Mouse (Mus musculus): ENCODE measurements around the gene Acd. TPM values are rescaled to one million over a fixed set of nuclear protein-coding genes. Genes with fewer than 3 reads are reported as not detected.

The Acd gene
- polyA plus RNA-seq, 1 experiment from 2014 or later = 39.2 TPM

- ChIA-PET POLR2A (no interaction called here), CTCF (no interaction called here)
- no peaks in the 10 kb centered on the region for H3K27me3 ChIP-seq
- TF ChIP-seq CTCF (IDR thresholded peaks at IDR 0.05) = no peak
- no peak for DNase-seq (ENCODE audit: low read depth, low spot score)
- in situ Hi-C loops (cut with MboI; ENCODE audit: low pct_unique_long_range_greater_than_20kb) = no loop called here
- no peak for ATAC-seq
Measured at GRCm38 (mm10) chr8:105689983-105690360, 10.9 kb downstream of the Acd start.

GRCm38 (mm10) chr8:105689256-105689982 lies 11.5 kb downstream of the Acd start:
- POLR2A ChIA-PET = interaction anchor here (0.7 to 1.4 kb wide), 3 partner anchors 18 to 165 kb away, joined by 3 read pairs; no protein-coding TSS in a partner anchor
- CTCF ChIA-PET = no interaction called here
- no peak for TF ChIP-seq CTCF (IDR thresholded peaks at IDR 0.05)
- ATAC-seq (no peak), DNase-seq (ENCODE audit: low read depth, low spot score) (no peak)
- in situ Hi-C loops (cut with MboI; ENCODE audit: low pct_unique_long_range_greater_than_20kb) = no loop called here
- H3K27me3 ChIP-seq = no peaks in the 10 kb centered on the region

GRCm38 (mm10) chr8:105688242-105688752 lies 12.6 kb downstream of the Acd start:
- ChIA-PET POLR2A (interaction anchor here (0.7 to 1.4 kb wide), 2 partner anchors 17 to 166 kb away, joined by 3 read pairs; no protein-coding TSS in a partner anchor), CTCF (no interaction called here)
- ATAC-seq = no peak
- in situ Hi-C loops (cut with MboI; ENCODE audit: low pct_unique_long_range_greater_than_20kb) = no loop called here
- no peaks in the 10 kb centered on the region for H3K27me3 ChIP-seq
- DNase-seq (ENCODE audit: low read depth, low spot score) = no peak
- TF ChIP-seq CTCF (IDR thresholded peaks at IDR 0.05) = no peak

GRCm38 (mm10) chr8:105687512-105687911 lies 13.4 kb downstream of the Acd start:
- no peak for TF ChIP-seq CTCF (IDR thresholded peaks at IDR 0.05)
- no peak for ATAC-seq
- in situ Hi-C loops (cut with MboI; ENCODE audit: low pct_unique_long_range_greater_than_20kb) = no loop called here
- POLR2A ChIA-PET = no interaction called here
- CTCF ChIA-PET = interaction anchor here (0.9 to 1.2 kb wide), 2 partner anchors 9 to 61 kb away, joined by 3 to 6 read pairs; no protein-coding TSS in a partner anchor
- no peak for DNase-seq (ENCODE audit: low read depth, low spot score)
- no peaks in the 10 kb centered on the region for H3K27me3 ChIP-seq

- ChIA-PET POLR2A (no interaction called here), CTCF (interaction anchor here (0.9 kb wide), 1 partner anchor 60 kb away, joined by 3 read pairs; no protein-coding TSS in a partner anchor)
- no peak for TF ChIP-seq CTCF (IDR thresholded peaks at IDR 0.05)
- in situ Hi-C loops (cut with MboI; ENCODE audit: low pct_unique_long_range_greater_than_20kb) = no loop called here
- ATAC-seq = no peak
- no peaks in the 10 kb centered on the region for H3K27me3 ChIP-seq
- no peak for DNase-seq (ENCODE audit: low read depth, low spot score)
Measured at GRCm38 (mm10) chr8:105686551-105686950, 14.4 kb downstream of the Acd start.

GRCm38 (mm10) chr8:105685796-105686308 lies 15.1 kb downstream of the Acd start, which contains the start of gene Carmil2:
Gene Carmil2, plus strand, starts transcription at chr8:105686274.
- in situ Hi-C loops (cut with MboI; ENCODE audit: low pct_unique_long_range_greater_than_20kb) = no loop called here
- ChIA-PET CTCF (no interaction called here), POLR2A (no interaction called here)
- no peak for DNase-seq (ENCODE audit: low read depth, low spot score)
- ATAC-seq = no peak
- H3K27me3 ChIP-seq = no peaks in the 10 kb centered on the region
- no peak for TF ChIP-seq CTCF (IDR thresholded peaks at IDR 0.05)

GRCm38 (mm10) chr8:105685325-105685724 lies 15.6 kb downstream of the Acd start:
- DNase-seq (ENCODE audit: low read depth, low spot score) (no peak), ATAC-seq (no peak)
- in situ Hi-C loops (cut with MboI; ENCODE audit: low pct_unique_long_range_greater_than_20kb) = no loop called here
- CTCF ChIA-PET = no interaction called here
- POLR2A ChIA-PET = no interaction called here
- H3K27me3 ChIP-seq = no peaks in the 10 kb centered on the region
- no peak for TF ChIP-seq CTCF (IDR thresholded peaks at IDR 0.05)

GRCm38 (mm10) chr8:105677891-105678290 lies 23.0 kb downstream of the Acd start:
- in situ Hi-C loops (cut with MboI; ENCODE audit: low pct_unique_long_range_greater_than_20kb) = no loop called here
- ChIA-PET POLR2A (interaction anchor here (0.6 kb wide), 1 partner anchor 40 kb away, joined by 5 read pairs; no protein-coding TSS in a partner anchor), CTCF (interaction anchor here (1.4 to 2.3 kb wide), 3 partner anchors 10 to 56 kb away, joined by 4 to 7 read pairs (median 6); no protein-coding TSS in a partner anchor)
- DNase-seq (ENCODE audit: low read depth, low spot score) (no peak), ATAC-seq (no peak)
- no peaks in the 10 kb centered on the region for H3K27me3 ChIP-seq
- TF ChIP-seq CTCF (IDR thresholded peaks at IDR 0.05) = peak; percentile 36

GRCm38 (mm10) chr8:105661167-105661566 lies 39.7 kb downstream of the Acd start:
- TF ChIP-seq CTCF (IDR thresholded peaks at IDR 0.05) = peak; percentile 65
- ChIA-PET CTCF (interaction anchor here (1.0 to 3.0 kb wide), 7 partner anchors 10 to 397 kb away, joined by 3 to 23 read pairs (median 10); partner anchors contain the start of genes Agrp and Nfatc3), POLR2A (interaction anchor here (1.2 kb wide), 1 partner anchor 9 kb away, joined by 3 read pairs; no protein-coding TSS in a partner anchor)
- no peaks in the 10 kb centered on the region for H3K27me3 ChIP-seq
- ATAC-seq (no peak), DNase-seq (ENCODE audit: low read depth, low spot score) (no peak)
- in situ Hi-C loops (cut with MboI; ENCODE audit: low pct_unique_long_range_greater_than_20kb) = no loop called here

GRCm38 (mm10) chr8:105657641-105658040 lies 43.3 kb downstream of the Acd start:
- ChIA-PET POLR2A (interaction anchor here (0.7 to 1.0 kb wide), 2 partner anchors 10 to 85 kb away, joined by 3 read pairs; no protein-coding TSS in a partner anchor), CTCF (interaction anchor here (0.7 to 2.3 kb wide), 4 partner anchors 9 to 21 kb away, joined by 3 to 8 read pairs (median 3); partner anchors contain the start of gene Agrp)
- in situ Hi-C loops (cut with MboI; ENCODE audit: low pct_unique_long_range_greater_than_20kb) = no loop called here
- DNase-seq (ENCODE audit: low read depth, low spot score) (no peak), ATAC-seq (no peak)
- no peak for TF ChIP-seq CTCF (IDR thresholded peaks at IDR 0.05)
- H3K27me3 ChIP-seq = no peaks in the 10 kb centered on the region
